Mouse (Mus musculus): Measurements from ENCODE around the gene Rnf227. TPM values are rescaled to one million over a fixed set of nuclear protein-coding genes. Genes with fewer than 3 reads are reported as not detected.

Gene Rnf227
- total RNA-seq, 2 experiments from 2014 or later: 95.7 to 101 TPM

DNA sequence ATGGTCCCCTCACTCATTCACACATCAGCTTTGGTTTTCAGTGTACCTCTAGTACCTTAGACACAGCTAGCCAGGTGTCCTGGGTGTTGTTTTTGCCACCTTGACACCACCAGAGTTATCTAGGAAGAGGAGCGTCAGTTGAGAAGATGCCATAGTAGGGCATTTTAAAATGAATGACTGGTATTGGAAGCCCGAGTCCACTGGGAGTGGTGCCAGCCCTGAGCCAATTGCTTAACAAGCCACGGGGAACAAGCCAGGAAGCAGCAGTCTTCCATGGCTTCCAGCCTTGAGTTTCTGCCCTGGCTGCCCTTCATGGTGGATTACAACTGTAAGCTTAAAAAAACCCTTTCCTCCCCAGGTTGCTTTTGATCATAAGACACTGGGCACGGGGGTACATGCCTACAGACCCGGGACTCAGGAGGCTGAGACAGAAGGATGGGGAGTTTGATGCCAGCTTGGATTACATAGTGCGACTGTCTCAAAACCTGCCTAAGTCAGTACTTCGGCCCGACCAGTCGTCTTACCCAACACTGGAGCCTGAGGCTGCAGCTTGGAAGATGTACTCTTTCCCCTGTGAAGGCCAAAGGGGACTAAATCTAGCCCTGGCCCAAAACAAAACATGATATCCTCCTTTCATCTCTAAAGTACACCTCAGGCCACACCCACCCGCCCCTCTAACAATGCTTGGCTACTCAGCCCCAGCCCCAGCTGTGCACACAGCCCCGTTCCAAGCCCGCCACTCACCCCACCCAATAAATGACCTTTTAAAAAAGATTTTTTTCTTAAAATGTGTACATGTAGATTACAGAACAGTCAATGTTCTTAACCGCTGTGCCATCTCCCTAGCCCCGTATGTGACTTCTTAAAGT, 49.5 kb downstream of the Rnf227 start:
- intact Hi-C loops (cut with DNase I): loop anchor here (2.0 to 5.0 kb wide), 2 partner anchors 121 to 132 kb away; no protein-coding TSS in a partner anchor
- peak in 1 of 2 experiments; percentile 61 for DNase-seq (ENCODE audit: low spot score in 2 of 2)

DNA sequence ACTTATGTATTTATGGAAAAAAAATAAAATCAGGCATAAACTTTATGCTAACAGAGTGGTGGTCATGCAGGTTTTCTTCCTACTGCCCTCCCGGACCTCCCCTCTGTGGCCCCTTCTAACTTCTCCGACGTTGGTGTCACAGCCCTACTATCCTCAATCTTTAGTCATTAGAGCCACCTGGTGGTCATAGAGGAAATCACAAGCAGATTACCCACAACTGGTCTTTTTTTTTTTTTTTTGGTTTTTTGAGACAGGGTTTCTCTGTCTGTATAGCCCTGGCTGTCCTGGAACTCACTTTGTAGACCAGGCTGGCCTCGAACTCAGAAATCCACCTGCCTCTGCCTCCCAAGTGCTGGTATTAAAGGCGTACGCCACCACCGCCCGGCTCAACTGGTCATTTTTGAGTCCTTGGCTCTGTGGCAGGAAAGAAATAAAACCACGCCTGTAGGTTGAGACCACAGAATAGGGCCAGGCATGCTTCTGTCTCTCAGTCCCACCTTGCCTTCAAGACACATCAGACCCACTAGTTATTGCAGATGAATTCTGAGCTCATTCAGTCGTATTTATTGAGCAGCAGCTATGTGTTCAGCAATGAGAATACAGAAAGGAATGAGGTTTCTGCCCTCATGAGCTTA, 50.3 kb downstream of the Rnf227 start:
- peak; percentile 87 for DNase-seq (ENCODE audit: low spot score in 2 of 2)
- intact Hi-C loops (cut with DNase I): loop anchor here (2.0 to 5.0 kb wide), 2 partner anchors 122 to 133 kb away; no protein-coding TSS in a partner anchor

Other genes with a start within 250 kb of the Rnf227 start
- gene Per1, start 245.2 kb upstream of the Rnf227 start, total RNA-seq (2021): 100 to 1,000 TPM in 1 of 2 experiments, 10 to 100 TPM in 1; 90.4 to 112 TPM
- under 1 TPM; 0.55 to 0.70 TPM for gene Hes7, start 220.1 kb upstream of the Rnf227 start, total RNA-seq (2021)
- gene 9130213A22Rik, start 217.9 kb upstream of the Rnf227 start, total RNA-seq (2021): under 1 TPM; 0.27 to 0.51 TPM
- 1 to 10 TPM; 3.7 to 5.7 TPM for gene Aloxe3, start 214.6 kb upstream of the Rnf227 start, total RNA-seq (2021)
- gene Alox12b, start 183.5 kb upstream of the Rnf227 start, total RNA-seq (2021): 1 to 10 TPM; 1.5 to 1.9 TPM
- 1 to 10 TPM; 3.7 to 4.1 TPM for gene Alox8, start 142.6 kb upstream of the Rnf227 start, total RNA-seq (2021)
- under 1 TPM; 0.40 to 0.80 TPM for gene Gucy2e, start 103.4 kb upstream of the Rnf227 start, total RNA-seq (2021)
- gene Cntrob, start 16.7 kb upstream of the Rnf227 start, total RNA-seq (2021): 10 to 100 TPM; 13.4 to 16.1 TPM
- 10 to 100 TPM; 60.1 to 67.7 TPM for gene Trappc1, start 16.5 kb upstream of the Rnf227 start, total RNA-seq (2021)
- gene Kcnab3, start 14.2 kb upstream of the Rnf227 start, total RNA-seq (2021): 10 to 100 TPM; 30.8 to 36.9 TPM
- gene Chd3, start 28.9 kb downstream of the Rnf227 start, total RNA-seq (2021): 100 to 1,000 TPM; 531 to 563 TPM
- 100 to 1,000 TPM in 1 of 2 experiments, 10 to 100 TPM in 1; 92.0 to 106 TPM for gene Naa38, start 55.0 kb downstream of the Rnf227 start, total RNA-seq (2021)
- gene Cyb5d1, start 55.2 kb downstream of the Rnf227 start, total RNA-seq (2021): 10 to 100 TPM; 36.8 to 42.0 TPM
- 1 to 10 TPM; 2.6 to 2.9 TPM for gene Tmem88, start 57.8 kb downstream of the Rnf227 start, total RNA-seq (2021)
- gene Kdm6b, start 73.2 kb downstream of the Rnf227 start, total RNA-seq (2021): 10 to 100 TPM; 33.0 to 33.3 TPM
- 1 to 10 TPM; 3.5 to 3.6 TPM for gene Dnah2, start 208.6 kb downstream of the Rnf227 start, total RNA-seq (2021)
- 100 to 1,000 TPM in 1 of 2 experiments, 10 to 100 TPM in 1; 71.8 to 100 TPM for gene Efnb3, start 219.7 kb downstream of the Rnf227 start, total RNA-seq (2021)
- gene Wrap53, start 239.8 kb downstream of the Rnf227 start, total RNA-seq (2021): 1 to 10 TPM; 6.9 to 8.3 TPM
- gene Trp53, start 239.9 kb downstream of the Rnf227 start, total RNA-seq (2021): 10 to 100 TPM; 21.2 to 21.9 TPM